Mouse (Mus musculus) stomach, embryonic 14.5 days (tissue): Measurements from ENCODE around the gene R3hcc1l. TPM values are rescaled to one million over a fixed set of nuclear protein-coding genes. Genes with fewer than 3 reads are reported as not detected.

Experiments used
- ATAC-seq: fragments of 200-750 bp; cut with Nextera tagmentation; 2 replicates; pipeline ENCODE4 v1.8.0; 2017; ENCODE audit warnings: low read depth, moderate TSS enrichment; ENCODE audit not compliant: insufficient number of reproducible peaks, insufficient read depth, low FRiP score
- H3K27ac ChIP-seq: fragments of 300-500 bp; sonication (generic); 2 replicates; pipeline ENCODE4 v1.5.1; 2014; ENCODE audit warnings: mild to moderate bottlenecking, low read length, moderate library complexity, mixed read lengths
- H3K27me3 ChIP-seq: fragments of 300-500 bp; sonication (generic); 2 replicates; pipeline ENCODE4 v1.6.1; 2014; ENCODE audit warnings: low read length, control low read depth, mixed read lengths; ENCODE audit not compliant: control insufficient read depth, insufficient read depth
- H3K36me3 ChIP-seq: fragments of 300-500 bp; sonication (generic); 2 replicates; pipeline ENCODE4 v1.6.1; 2014; ENCODE audit warnings: mild to moderate bottlenecking, control low read depth, low read length, moderate library complexity, mixed read lengths; ENCODE audit not compliant: control insufficient read depth, insufficient read depth
- H3K4me1 ChIP-seq: fragments of 300-500 bp; sonication (generic); 2 replicates; pipeline ENCODE4 v1.6.1; 2014; ENCODE audit warnings: low read length, control low read depth, mixed read lengths; ENCODE audit not compliant: control insufficient read depth, insufficient read depth
- H3K4me2 ChIP-seq: fragments of 300-500 bp; sonication (generic); replicated peaks from 2 replicates; pipeline ENCODE4 v1.6.1; 2014; ENCODE audit warnings: low read depth, low read length, control low read depth
- H3K4me3 ChIP-seq: fragments of 300-500 bp; sonication (generic); 2 replicates; pipeline ENCODE4 v1.5.1; 2014; ENCODE audit warnings: low read depth, low read length, control low read depth
- H3K9ac ChIP-seq: fragments of 300-500 bp; sonication (generic); replicated peaks from 2 replicates; pipeline ENCODE4 v1.6.1; 2014; ENCODE audit warnings: low read depth, mild to moderate bottlenecking, control low read depth, low read length, moderate library complexity, mixed read lengths
- H3K9me3 ChIP-seq: fragments of 300-500 bp; sonication (generic); 2 replicates; pipeline ENCODE4 v1.6.1; 2016; ENCODE audit warnings: low read depth, low read length, control low read depth; ENCODE audit not compliant: control insufficient read depth
- WGBS: fragments of 180-500 bp; shearing (Covaris S2); extraction: QIAGEN DNeasy Blood & Tissue Kit; methylation state at CpG from one replicate; pipeline ENCODE4 v1.1.7; 2014; 5-methylcytosine and 5-hydroxymethylcytosine counted together
- polyA plus RNA-seq: library from polyadenylated mRNA; unstranded; fragments of >200 nt; fragmentation: Nextera tagmentation; extraction: Ambion mirVana; gene quantifications from 2 replicates; pipeline ENCODE4 v1.2.1, GENCODE M21; 2014

The R3hcc1l gene
- polyA plus RNA-seq, 1 experiment from 2014 or later = 28.0 TPM

DNA sequence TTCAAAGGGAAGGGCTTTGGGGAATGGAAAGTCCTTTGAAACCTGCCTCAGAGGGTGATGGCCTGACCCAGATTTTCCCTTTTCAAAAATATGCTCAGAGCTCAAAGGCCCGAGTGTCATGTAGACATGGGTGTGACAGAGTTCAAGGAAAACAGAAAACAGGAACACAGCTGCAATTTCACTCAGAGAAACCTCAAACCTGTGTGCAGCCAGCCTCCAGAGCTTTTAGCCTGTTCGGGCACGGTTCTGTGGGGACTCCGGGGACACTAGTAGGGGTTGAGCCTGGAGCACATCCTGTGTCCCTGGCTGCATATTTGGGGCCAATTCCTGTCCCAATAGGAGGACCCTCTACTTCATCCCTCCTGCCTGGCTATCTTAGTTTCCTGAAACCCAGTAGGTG, 113.7 kb downstream of the R3hcc1l start:
- no peaks in the 10 kb centered on the region for H3K36me3 ChIP-seq
- H3K4me2 ChIP-seq = no peak overlapping the region
- H3K4me1 ChIP-seq = peaks cover 5% of the 10 kb centered on the region
- H3K9me3 ChIP-seq = no peaks in the 10 kb centered on the region
- ATAC-seq = no peak
- no peaks in the 10 kb centered on the region for H3K27me3 ChIP-seq
- 68% methylated on average over 4 of the region's 4 CpGs for WGBS
- no peak overlapping the region for H3K4me3 ChIP-seq
- H3K9ac ChIP-seq = no peak overlapping the region
- H3K27ac ChIP-seq = no peak overlapping the region

GRCm38 (mm10) chr19:42633650-42634049, 115.1 kb downstream of the R3hcc1l start:
- H3K9me3 ChIP-seq = no peaks in the 10 kb centered on the region

GRCm38 (mm10) chr19:42636631-42637030, 118.1 kb downstream of the R3hcc1l start:
- no peak for ATAC-seq
- peaks cover 16% of the 10 kb centered on the region; the same call in 1 of the 2 replicates for H3K4me1 ChIP-seq
- H3K9ac ChIP-seq = no peak overlapping the region
- H3K9me3 ChIP-seq = no peaks in the 10 kb centered on the region
- 38% methylated on average over 11 of the region's 11 CpGs for WGBS
- H3K36me3 ChIP-seq = no peaks in the 10 kb centered on the region
- H3K27ac ChIP-seq = no peak overlapping the region
- no peak overlapping the region for H3K4me3 ChIP-seq
- no peaks in the 10 kb centered on the region for H3K27me3 ChIP-seq
- no peak overlapping the region for H3K4me2 ChIP-seq

More at GRCm38 (mm10) chr19:42633650-42634049, 115.1 kb downstream of the R3hcc1l start:
- Histone ChIP-seq H3K27me3 (no peaks in the 10 kb centered on the region), H3K9ac (no peak overlapping the region), H3K4me3 (no peak overlapping the region), H3K4me1 (peaks cover 9% of the 10 kb centered on the region), H3K4me2 (no peak overlapping the region), H3K36me3 (no peaks in the 10 kb centered on the region), H3K27ac (no peak overlapping the region)
- ATAC-seq = no peak
- WGBS = 83% methylated on average over 2 of the region's 2 CpGs

DNA sequence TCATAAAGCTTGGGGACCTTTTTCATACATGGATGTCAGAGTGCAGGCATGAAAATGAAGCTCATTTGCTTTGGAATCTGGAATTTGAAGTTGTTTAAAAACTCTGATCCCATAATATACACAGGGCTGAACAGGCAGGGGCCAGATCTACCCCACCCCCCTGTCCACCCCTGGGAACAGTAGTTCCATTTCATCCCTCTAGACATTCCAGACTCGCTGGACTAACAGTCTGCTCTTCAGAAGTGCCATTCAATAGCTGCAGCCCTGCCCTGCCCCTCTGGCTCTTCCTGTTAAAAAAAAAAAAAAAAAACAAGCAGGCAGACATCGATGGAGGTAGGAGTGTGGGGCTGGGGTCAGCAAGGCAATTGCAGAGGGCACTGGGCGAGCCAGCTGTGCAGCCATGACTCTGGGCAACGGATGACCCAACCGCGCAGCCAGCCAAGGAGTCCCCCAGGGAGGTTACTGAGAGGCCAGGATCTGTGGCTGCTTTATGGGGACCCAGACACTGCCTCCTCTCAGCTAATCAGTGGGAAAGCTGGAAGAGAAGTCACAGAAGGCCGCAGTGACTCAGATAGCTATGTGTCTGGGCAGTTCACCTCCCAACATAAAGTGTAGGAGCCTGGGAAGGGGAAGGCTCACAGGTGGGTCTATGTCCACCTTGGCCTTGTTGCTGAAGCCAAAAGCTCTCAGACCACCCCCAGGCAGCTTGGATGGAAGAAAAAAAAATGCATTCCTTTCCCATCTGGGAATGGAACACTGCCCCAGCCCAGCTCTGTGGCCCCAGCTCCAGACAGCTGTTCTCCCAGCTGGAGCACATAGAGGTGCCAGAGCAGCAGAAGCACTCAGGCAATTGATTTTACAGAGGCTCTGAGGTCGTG, 120.3 kb downstream of the R3hcc1l start:
- ATAC-seq = peak; percentile 88
- Histone ChIP-seq H3K9me3 (no peaks in the 10 kb centered on the region), H3K9ac (no peak overlapping the region), H3K4me1 (peaks cover 16% of the 10 kb centered on the region; the same call in 1 of the 2 replicates), H3K4me3 (no peak overlapping the region), H3K27ac (peak overlapping the region; percentile 91), H3K36me3 (no peaks in the 10 kb centered on the region), H3K27me3 (no peaks in the 10 kb centered on the region), H3K4me2 (peak overlapping the region; percentile 12; the same call in 1 of the 2 replicates)
- WGBS = 25% methylated on average over 8 of the region's 8 CpGs

GRCm38 (mm10) chr19:42639544-42639943, 121.0 kb downstream of the R3hcc1l start:
- peaks cover 16% of the 10 kb centered on the region; the same call in 1 of the 2 replicates for H3K4me1 ChIP-seq

DNA sequence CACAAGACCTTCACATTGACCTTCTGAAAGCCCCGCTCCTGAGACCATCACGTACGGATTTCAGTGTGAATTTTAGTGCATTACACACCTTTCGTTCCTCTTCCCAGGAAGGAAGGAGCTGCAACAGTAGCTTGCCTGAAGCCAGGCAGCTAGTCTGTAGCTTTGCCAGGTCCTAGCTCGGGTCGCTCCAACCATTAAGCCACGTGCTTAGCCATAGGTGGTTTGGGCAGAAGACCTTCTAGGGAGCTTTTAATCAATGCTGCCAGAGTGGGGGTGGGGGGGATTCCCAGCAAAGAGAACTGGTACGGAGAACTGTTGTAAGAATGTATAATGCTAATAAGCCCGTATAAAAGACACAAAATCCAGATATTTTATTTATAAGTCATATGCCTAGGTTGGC, 121.7 kb downstream of the R3hcc1l start:
- Histone ChIP-seq H3K36me3 (no peaks in the 10 kb centered on the region), H3K4me2 (no peak overlapping the region), H3K9ac (no peak overlapping the region), H3K27me3 (no peaks in the 10 kb centered on the region), H3K4me3 (no peak overlapping the region), H3K4me1 (peaks cover 16% of the 10 kb centered on the region; the same call in 1 of the 2 replicates), H3K9me3 (no peaks in the 10 kb centered on the region), H3K27ac (peak overlapping the region; percentile 91; the same call in 1 of the 2 replicates)
- ATAC-seq = no peak
- 75% methylated on average over 9 of the region's 9 CpGs for whole genome bisulfite sequencing

More at GRCm38 (mm10) chr19:42639544-42639943, 121.0 kb downstream of the R3hcc1l start:
- H3K9me3 ChIP-seq = no peaks in the 10 kb centered on the region
- peak overlapping the region; percentile 91 for H3K27ac ChIP-seq
- H3K4me3 ChIP-seq = no peak overlapping the region
- H3K36me3 ChIP-seq = no peaks in the 10 kb centered on the region
- 0 out of 2 replicates have a peak overlapping the region, but pooled peaks have one; percentile 7 for H3K4me2 ChIP-seq
- 41% methylated on average over 8 of the region's 8 CpGs for WGBS
- no peak overlapping the region for H3K9ac ChIP-seq
- no peaks in the 10 kb centered on the region for H3K27me3 ChIP-seq
- ATAC-seq = no peak; the same call in 1 of the 2 replicates

Other genes with a start within 250 kb of the R3hcc1l start
- gene Crtac1, start 87.0 kb upstream of the R3hcc1l start, polyA plus RNA-seq = 3.5 TPM in 2 replicates
- gene Loxl4, start 94.1 kb downstream of the R3hcc1l start, polyA plus RNA-seq = 3.0 TPM in 2 replicates
- gene Pyroxd2, start 234.0 kb downstream of the R3hcc1l start, polyA plus RNA-seq = 2.8 and 3.1 TPM in 2 replicates